9 mouse cellular contexts compared by ENCODE assay signal in the genomic region with DNA sequence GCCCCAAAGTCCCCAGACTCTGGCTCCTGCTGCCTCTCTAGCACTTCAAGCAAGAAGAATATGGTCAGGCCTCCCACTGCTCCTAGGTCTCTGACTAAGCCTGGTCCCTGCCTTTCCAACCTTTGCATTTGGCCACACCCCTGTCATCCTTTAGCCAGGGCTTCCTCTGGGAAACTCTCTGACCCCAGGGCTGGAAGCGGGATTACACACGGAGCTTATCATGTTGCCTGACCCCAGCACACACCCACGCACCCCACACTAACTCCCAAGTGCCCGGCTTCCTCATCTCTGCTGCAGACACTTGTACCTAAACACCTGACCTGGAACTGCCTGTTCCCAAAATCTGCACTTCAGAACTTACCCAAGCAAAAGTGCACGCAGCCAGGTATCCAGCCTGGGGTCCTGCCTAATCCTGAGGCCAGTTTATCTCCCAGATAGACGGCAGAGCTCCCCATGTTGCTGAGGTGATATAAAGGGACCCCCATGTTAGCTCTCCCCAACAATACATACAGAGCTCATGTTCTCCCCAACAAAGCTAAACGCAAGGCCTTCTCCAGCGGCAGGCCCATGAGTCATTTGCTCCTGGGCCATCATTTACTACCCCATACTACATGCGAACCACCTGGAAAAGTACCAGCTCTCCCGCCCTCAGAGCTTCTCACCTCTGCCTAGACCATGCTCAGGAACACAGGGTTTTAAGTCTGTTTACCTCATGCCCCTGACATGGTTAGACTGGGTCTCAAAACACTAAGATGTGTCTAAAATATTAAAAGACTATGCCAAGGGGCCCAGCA. TPM values are rescaled to one million over a fixed set of nuclear protein-coding genes. Genes with fewer than 3 reads are reported as not detected.
DNase-seq lines count a peak whose midpoint lies in the region; ATAC-seq lines count a peak whose summit lies in the region.
"Had no signal": no experiment of that assay in that cellular context is flagged by ENCODE, and none has a peak within 500 bp of the region (broad histone marks: within the 10 kb centered on the region; RNA-seq: fewer than 3 reads in every experiment).

No protein-coding gene starts in this region.

- WGBS in stomach, embryonic 16.5 days: 55% methylated on average over 10 of the region's 10 CpGs

- no peak overlapping the region for H3K4me3 ChIP-seq in stomach, embryonic 16.5 days (replicated peaks; ENCODE audit: low read length)
- H3K4me3 ChIP-seq: heart, embryonic 15.5 days had no signal

- intact Hi-C loops in heart, postnatal 10 days (cut with DNase I): no loop called here

- ATAC-seq in stomach, embryonic 16.5 days (ENCODE audit: insufficient read depth, low FRiP score): no peak

- H3K27me3 ChIP-seq in stomach, embryonic 16.5 days (ENCODE audit: control insufficient read depth, insufficient read depth, low read length): no peaks in the 10 kb centered on the region
- H3K27me3 ChIP-seq: heart, embryonic 15.5 days had no signal

- peak overlapping the region; percentile 53 for H3K9ac ChIP-seq in stomach, embryonic 16.5 days (ENCODE audit: low read length)
- H3K9ac ChIP-seq: heart, embryonic 15.5 days had no signal

- no peak overlapping the region for H3K4me2 ChIP-seq in stomach, embryonic 16.5 days (ENCODE audit: low read depth, low read length)
- H3K4me2 ChIP-seq: heart, embryonic 15.5 days had no signal

- H3K27ac ChIP-seq in stomach, embryonic 16.5 days (ENCODE audit: low read length): peak overlapping the region; percentile 100
- H3K27ac ChIP-seq: heart, embryonic 15.5 days had no signal

- DNase-seq in heart, adult 11 months: peak; percentile 93
- no peak for DNase-seq in heart, postnatal 10 days
- DNase-seq in lung, postnatal 36 days: peak; percentile 46
- no peak for DNase-seq in lung, postnatal 14 days
- DNase-seq in liver: peak; percentile 38
- no peak for DNase-seq in left cerebral cortex, adult 8-10 months (ENCODE audit: low spot score in 2 of 2)
- DNase-seq: cerebellum, adult 9-10 months had no signal

- H3K9me3 ChIP-seq in stomach, embryonic 16.5 days (replicated peaks; ENCODE audit: control insufficient read depth, low read length): no peaks in the 10 kb centered on the region
- H3K9me3 ChIP-seq: heart, embryonic 15.5 days had no signal

- peaks cover 82% of the 10 kb centered on the region for H3K4me1 ChIP-seq in stomach, embryonic 16.5 days (ENCODE audit: control insufficient read depth, insufficient read depth, low read length)

- no peaks in the 10 kb centered on the region for H3K36me3 ChIP-seq in stomach, embryonic 16.5 days (ENCODE audit: control insufficient read depth, insufficient read depth, low read length)

RNA-seq across cellular contexts. Expression of gene Pnma1, which starts 30.6 kb away (rescaled TPM):
- under 1 TPM; 0.35 to 0.43 TPM for total RNA-seq in heart, postnatal 10 days (2021)
- polyA plus RNA-seq in stomach, embryonic 16.5 days (2015; fragmentation: Nextera tagmentation; extraction: Ambion mirVana): 0.70 and 0.71 TPM in 2 replicates
- total RNA-seq in left cerebral cortex, adult 8-10 months (2022): 1 to 10 TPM; 5.1 to 6.3 (median 5.8) TPM

RNA-seq across cellular contexts. Expression of gene Elmsan1, which starts 39.8 kb away (rescaled TPM):
- total RNA-seq in heart, postnatal 10 days (2021): 10 to 100 TPM; 19.5 to 20.3 TPM
- 8.7 and 9.4 TPM in 2 replicates for polyA plus RNA-seq in stomach, embryonic 16.5 days (2015; fragmentation: Nextera tagmentation; extraction: Ambion mirVana)
- 10 to 100 TPM; 17.8 to 23.3 (median 20.3) TPM for total RNA-seq in left cerebral cortex, adult 8-10 months (2022)

Comparison
In these comparisons a context has a peak if more than half of its experiments do, and no peak if none do; other contexts are left out.
1. DNase-seq: peak in heart, adult 11 months (single experiment), lung, postnatal 36 days (single experiment) and liver (single experiment); none in heart, postnatal 10 days (0 of 2), lung, postnatal 14 days (single experiment) and left cerebral cortex, adult 8-10 months (0 of 2).
2. RNA of gene Pnma1, which starts 30.6 kb away (total RNA-seq): 5.1 to 6.3 TPM in left cerebral cortex, adult 8-10 months; 0.35 to 0.43 TPM in heart, postnatal 10 days; every median in the first group is over 4 times any median in the second.